Mouse (Mus musculus) ES-Bruce4 (cell line): ENCODE measurements around the gene Wnt9b.

Source experiments
- CTCF ChIP-seq: IDR thresholded peaks from one replicate; pipeline ENCODE4 v1.8.1; 2011; ENCODE audit warnings: low read depth, low read length
- EP300 ChIP-seq: IDR thresholded peaks from 2 replicates; pipeline ENCODE4 v1.6.1; 2011; ENCODE audit warnings: low read depth, low read length; ENCODE audit not compliant: insufficient read depth
- POLR2A ChIP-seq: IDR thresholded peaks from one replicate; pipeline ENCODE4 v1.8.1; 2011; ENCODE audit warnings: low read length; ENCODE audit not compliant: insufficient read depth

DNA sequence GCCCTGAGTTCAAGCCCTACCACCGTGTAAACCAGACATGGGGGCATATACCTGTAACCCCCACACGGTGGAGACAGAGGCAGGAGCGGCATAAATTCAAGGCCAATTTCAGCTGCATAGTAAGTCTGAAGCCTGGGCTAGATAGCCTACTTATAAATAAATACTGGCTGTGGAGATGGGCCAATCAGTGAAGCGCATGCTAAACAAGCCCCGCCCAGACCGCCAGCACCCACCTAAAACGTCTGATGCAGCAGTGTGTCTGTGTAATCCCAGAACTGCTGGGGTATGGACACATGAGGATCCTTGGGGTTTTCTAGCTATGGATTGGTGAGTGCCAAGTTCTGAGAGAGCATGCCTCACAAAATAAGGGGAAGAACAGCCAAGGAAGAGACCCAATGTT, 10.5 kb upstream of the Wnt9b start:
- TF ChIP-seq CTCF (no peak), EP300 (no peak), POLR2A (no peak)
